Mouse (Mus musculus) stomach, embryonic 15.5 days (tissue): ENCODE measurements around the gene Gnai2. TPM values are rescaled to one million over a fixed set of nuclear protein-coding genes. Genes with fewer than 3 reads are reported as not detected.
"Not testable (repeated sequence)": the region's sequence is repeated elsewhere in the genome, so short reads cannot be mapped to it uniquely, and the experiment has no call there.

Experiments
- ATAC-seq: fragments of 200-750 bp; cut with Nextera tagmentation; 2 replicates; pipeline ENCODE4 v1.8.0; 2017; ENCODE audit warnings: low read depth, moderate number of reproducible peaks, moderate TSS enrichment; ENCODE audit not compliant: insufficient read depth, low FRiP score
- H3K27ac ChIP-seq: fragments of 300-500 bp; sonication (generic); 2 replicates; pipeline ENCODE4 v1.5.1; 2015; ENCODE audit warnings: mild to moderate bottlenecking, inconsistent platforms
- H3K27me3 ChIP-seq: fragments of 300-500 bp; sonication (generic); replicated peaks from 2 replicates; pipeline ENCODE4 v1.6.1; 2015; ENCODE audit warnings: inconsistent platforms
- H3K36me3 ChIP-seq: fragments of 300-500 bp; sonication (generic); 2 replicates; pipeline ENCODE4 v1.6.1; 2015; ENCODE audit warnings: inconsistent platforms
- H3K4me1 ChIP-seq: fragments of 300-500 bp; sonication (generic); 2 replicates; pipeline ENCODE4 v1.6.1; 2015; ENCODE audit warnings: inconsistent platforms
- H3K4me2 ChIP-seq: fragments of 300-500 bp; sonication (generic); 2 replicates; pipeline ENCODE4 v1.6.1; 2015; ENCODE audit warnings: mild to moderate bottlenecking, inconsistent platforms
- H3K4me3 ChIP-seq: fragments of 300-500 bp; sonication (generic); replicated peaks from 2 replicates; pipeline ENCODE4 v1.5.1; 2015; ENCODE audit warnings: inconsistent platforms
- H3K9ac ChIP-seq: fragments of 300-500 bp; sonication (generic); 2 replicates; pipeline ENCODE4 v1.6.1; 2015; ENCODE audit warnings: inconsistent platforms
- H3K9me3 ChIP-seq: fragments of 300-500 bp; sonication (generic); 2 replicates; pipeline ENCODE4 v1.6.1; 2016; ENCODE audit warnings: inconsistent platforms
- WGBS: fragments of 180-500 bp; shearing (Covaris S2); methylation state at CpG from one replicate; pipeline ENCODE4 v1.1.7; 2015; 5-methylcytosine and 5-hydroxymethylcytosine counted together
- polyA plus RNA-seq: library from polyadenylated mRNA; unstranded; fragments of >200 nt; fragmentation: Nextera tagmentation; extraction: Ambion mirVana; gene quantifications from 2 replicates; pipeline ENCODE4 v1.2.1, GENCODE M21; 2015

Gene Gnai2
- 355 and 371 TPM in 2 replicates for polyA plus RNA-seq

DNA sequence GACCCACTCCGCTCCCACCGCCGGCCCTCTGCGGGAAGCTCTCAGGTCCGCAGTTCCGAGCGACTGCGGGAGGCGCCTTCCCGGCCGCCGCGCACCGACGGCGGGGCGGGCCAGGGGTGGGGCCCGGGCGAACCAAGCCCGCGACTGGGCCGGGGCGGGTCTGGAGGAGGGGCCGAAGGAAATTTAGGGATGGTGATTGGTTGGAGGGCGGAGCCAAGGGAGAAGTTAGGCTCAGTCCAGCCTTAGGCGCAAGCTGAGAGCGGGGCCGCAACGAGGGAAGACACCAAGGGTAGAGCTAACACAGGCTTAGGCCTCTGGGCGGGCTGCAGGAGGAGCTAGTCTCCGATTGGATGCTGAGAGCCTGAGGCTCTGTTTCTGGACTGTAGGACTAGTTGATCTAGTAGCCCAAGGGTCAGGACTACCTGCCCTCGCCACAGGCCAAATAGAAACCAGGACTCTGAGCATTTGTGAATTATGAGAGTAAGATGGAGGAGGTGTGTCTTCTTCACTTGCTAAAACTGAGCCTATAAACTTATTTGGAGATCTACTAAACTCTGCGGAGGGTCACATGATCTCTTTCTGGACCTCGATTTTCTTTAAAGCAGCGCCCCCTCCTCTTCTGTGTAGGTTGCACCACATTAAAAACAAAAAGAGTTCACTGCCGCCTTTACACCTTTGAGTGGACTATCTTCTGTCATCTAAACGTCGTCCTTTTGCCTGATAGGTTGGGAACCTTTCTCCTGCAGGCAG lies at the start of gene Gnai2:
TSS of gene Gnai2 (minus strand) at position 89 of the 750 bp plus-strand sequence.
- Histone ChIP-seq H3K9me3 (no peaks in the 10 kb centered on the region), H3K27ac (peak within 1 kb of the TSS; percentile 88), H3K27me3 (no peaks in the 10 kb centered on the region), H3K4me2 (peak within 1 kb of the TSS; percentile 96), H3K9ac (peak within 1 kb of the TSS; percentile 97), H3K4me3 (peak within 1 kb of the TSS; percentile 86), H3K36me3 (0 out of 2 replicates have a peak, but pooled peaks cover 3% of the 10 kb centered on the region), H3K4me1 (peaks cover 34% of the 10 kb centered on the region)
- 4% methylated on average over 38 of the region's 38 CpGs for WGBS
- ATAC-seq = peak; percentile 96

DNA sequence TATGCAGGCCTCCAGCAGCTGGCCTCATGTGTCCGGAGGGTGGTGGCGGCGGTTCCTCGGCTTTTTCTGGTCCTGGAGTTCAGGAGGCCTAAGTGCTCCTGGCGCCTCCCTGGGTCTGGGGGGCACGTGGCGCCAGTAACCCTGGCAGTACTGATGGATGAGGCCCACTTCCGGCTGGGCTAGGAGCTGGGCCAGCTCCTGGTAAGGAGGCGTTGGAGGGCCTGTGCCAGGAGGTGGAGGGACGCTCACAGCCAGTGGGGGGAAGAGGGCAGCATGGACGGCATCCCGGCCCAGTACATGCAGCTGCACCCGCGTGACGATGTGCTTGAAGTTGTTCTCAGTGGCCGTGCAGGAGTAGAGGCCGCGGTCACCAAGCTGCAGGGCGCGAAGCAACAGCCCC lies 47.2 kb upstream of the Gnai2 start:
- no peaks in the 10 kb centered on the region for H3K9me3 ChIP-seq
- WGBS = 77% methylated on average over 20 of the region's 20 CpGs
- no peak overlapping the region for H3K4me3 ChIP-seq
- H3K4me2 ChIP-seq = no peak overlapping the region
- H3K27me3 ChIP-seq = peaks cover 4% of the 10 kb centered on the region
- H3K9ac ChIP-seq = no peak overlapping the region
- no peak for ATAC-seq
- no peak overlapping the region for H3K27ac ChIP-seq
- H3K4me1 ChIP-seq = peaks cover 4% of the 10 kb centered on the region; the same call in 1 of the 2 replicates
- H3K36me3 ChIP-seq = peaks cover 22% of the 10 kb centered on the region

DNA sequence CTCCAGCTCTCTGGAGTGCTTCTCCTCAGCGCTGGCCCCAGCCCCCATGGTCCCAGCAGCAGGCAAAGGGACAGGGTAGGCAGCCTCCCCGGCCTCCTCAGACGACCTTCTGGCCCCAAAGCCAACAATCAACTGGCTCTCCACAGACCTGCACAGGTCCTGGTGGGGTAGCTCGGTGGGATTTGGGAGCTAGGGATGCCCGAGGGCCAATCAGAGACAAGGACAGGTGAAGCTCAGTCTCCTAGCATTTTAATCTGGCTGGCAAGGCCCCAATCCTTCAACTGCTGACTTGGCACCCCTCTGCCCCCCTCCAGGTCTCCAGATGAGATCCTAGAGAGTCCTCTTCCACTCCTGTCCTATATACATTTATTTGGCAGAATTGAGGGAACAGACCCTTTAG lies 44.3 kb upstream of the Gnai2 start, which contains the start of gene Gnat1:
TSS of gene Gnat1 (minus strand) at position 212 of the 400 bp plus-strand sequence.
- Histone ChIP-seq H3K4me3 (no peak within 1 kb of the TSS), H3K4me2 (no peak within 1 kb of the TSS), H3K4me1 (peaks cover 14% of the 10 kb centered on the region), H3K9me3 (no peaks in the 10 kb centered on the region), H3K36me3 (peaks cover 17% of the 10 kb centered on the region), H3K27ac (no peak within 1 kb of the TSS), H3K27me3 (peaks cover 24% of the 10 kb centered on the region), H3K9ac (no peak within 1 kb of the TSS)
- ATAC-seq = no peak
- WGBS = 31% methylated on average over 5 of the region's 5 CpGs

DNA sequence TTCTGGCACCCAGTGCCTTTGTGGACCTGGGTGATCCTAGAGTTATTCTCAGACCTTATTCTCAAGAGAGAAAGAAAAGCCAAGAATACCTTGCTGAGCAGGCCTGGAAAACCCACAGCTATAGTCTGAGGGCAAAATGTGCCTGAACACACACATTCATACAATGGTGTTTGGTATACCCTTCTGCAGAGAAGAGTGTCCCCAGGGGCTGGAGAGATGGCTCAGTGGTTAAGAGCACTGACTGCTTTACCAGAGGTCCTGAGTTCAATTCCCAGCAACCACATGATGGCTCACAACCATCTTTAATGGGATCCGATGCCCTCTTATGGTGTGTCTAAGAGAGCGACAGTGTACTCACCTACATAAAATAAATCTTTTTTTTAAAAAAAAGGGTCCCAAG lies 43.7 kb upstream of the Gnai2 start:
- ATAC-seq = no peak
- Histone ChIP-seq H3K36me3 (peaks cover 11% of the 10 kb centered on the region), H3K27ac (no peak overlapping the region), H3K4me3 (no peak overlapping the region), H3K4me2 (no peak overlapping the region), H3K27me3 (peaks cover 24% of the 10 kb centered on the region), H3K9me3 (no peaks in the 10 kb centered on the region), H3K9ac (no peak overlapping the region), H3K4me1 (peaks cover 14% of the 10 kb centered on the region)
- 91% methylated on average over 2 of the region's 2 CpGs for WGBS

DNA sequence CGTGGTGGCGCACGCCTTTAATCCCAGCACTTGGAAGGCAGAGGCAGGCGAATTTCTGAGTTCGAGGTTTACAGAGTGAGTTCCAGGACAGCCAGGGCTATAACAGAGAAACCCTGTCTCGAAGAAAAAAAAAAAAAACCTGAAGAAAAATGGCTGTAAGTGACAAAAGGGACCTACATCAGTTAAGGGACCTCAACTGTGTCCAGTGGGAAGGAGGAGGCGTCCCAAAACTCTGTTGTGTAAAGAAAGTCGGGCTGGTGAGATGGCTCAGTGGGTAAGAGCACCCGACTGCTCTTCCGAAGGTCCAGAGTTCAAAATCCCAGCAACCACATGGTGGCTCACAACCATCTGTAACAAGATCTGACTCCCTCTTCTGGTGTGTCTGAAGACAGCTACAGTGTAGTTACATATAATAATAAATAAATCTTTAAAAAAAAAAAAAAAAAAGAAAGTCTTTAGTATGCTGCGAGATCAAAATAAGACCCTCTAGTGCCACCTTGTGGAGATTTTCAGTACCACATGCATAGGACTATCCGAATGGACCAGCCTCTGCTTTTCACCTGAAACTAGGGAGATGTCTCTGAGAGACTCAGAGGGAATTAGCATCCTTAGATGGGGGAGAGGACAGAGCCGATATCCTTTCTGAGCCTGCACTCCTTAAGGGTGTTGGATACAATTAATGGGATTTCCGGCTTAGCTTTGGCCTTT lies 42.8 kb upstream of the Gnai2 start:
- Histone ChIP-seq H3K27me3 (peaks cover 24% of the 10 kb centered on the region), H3K4me1 (peaks cover 14% of the 10 kb centered on the region)
- H3K4me2 ChIP-seq, H3K9me3 ChIP-seq, H3K27ac ChIP-seq, ATAC-seq, H3K9ac ChIP-seq, H3K36me3 ChIP-seq, H3K4me3 ChIP-seq: not testable (repeated sequence)
- 38% methylated on average over 14 of the region's 14 CpGs for WGBS

DNA sequence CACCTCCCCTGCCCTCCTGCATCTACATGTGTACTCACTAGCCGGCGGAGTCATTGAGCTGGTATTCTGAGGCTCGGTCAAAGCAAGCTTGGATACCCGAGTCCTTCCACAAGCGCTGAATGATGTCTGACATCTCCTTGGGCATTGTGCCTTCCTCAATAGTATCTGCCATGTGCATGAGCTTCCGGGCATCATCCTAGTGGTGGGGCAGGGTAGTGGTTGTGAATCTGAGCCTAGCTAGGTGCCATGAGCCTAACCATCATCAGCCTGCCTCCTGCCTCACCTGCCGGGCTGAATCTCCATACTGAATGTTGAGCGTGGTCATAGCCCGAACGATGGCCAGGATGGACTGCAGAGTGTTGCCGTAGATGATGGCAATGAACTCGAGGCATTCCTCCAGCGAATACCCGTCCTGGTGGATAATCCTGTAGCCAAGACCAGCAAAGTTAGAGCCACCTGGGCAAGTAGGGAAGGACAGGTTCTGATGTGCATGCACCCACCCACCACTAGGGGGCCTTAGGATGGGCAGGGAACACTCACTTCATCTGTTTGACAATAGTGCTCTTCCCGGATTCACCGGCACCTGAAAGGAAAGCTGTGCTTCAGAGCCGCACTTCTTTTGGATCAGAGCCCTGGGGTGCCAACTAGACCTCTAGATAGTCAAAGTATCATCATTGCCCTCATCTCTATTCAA lies 42.1 kb upstream of the Gnai2 start:
- H3K27ac ChIP-seq = no peak overlapping the region
- WGBS = 20% methylated on average over 17 of the region's 17 CpGs
- H3K4me2 ChIP-seq = no peak overlapping the region
- no peak overlapping the region for H3K9ac ChIP-seq
- no peak overlapping the region for H3K4me3 ChIP-seq
- H3K27me3 ChIP-seq = peaks cover 24% of the 10 kb centered on the region
- peaks cover 14% of the 10 kb centered on the region for H3K4me1 ChIP-seq
- no peaks in the 10 kb centered on the region; the same call in 1 of the 2 replicates for H3K36me3 ChIP-seq
- no peak for ATAC-seq
- H3K9me3 ChIP-seq = no peaks in the 10 kb centered on the region

DNA sequence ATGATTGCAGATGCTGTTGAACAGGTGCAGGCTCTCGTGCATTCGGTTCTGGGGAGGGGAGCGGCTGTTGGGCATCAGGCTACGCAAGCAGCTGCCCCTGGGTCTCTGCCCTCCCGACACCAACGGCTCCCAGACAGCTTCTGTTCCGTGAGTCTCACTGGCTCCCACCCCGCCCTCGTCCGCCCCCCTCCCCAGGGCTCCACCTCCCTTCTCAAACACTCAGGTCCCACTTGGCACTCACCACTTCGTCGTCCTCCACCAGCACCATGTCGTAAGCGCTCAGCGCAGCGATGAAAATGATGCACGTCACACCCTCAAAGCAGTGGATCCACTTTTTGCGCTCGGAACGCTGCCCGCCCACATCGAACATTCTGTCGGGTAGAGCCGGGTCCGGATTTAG lies 41.1 kb upstream of the Gnai2 start:
- Histone ChIP-seq H3K9me3 (no peaks in the 10 kb centered on the region), H3K27ac (no peak overlapping the region), H3K36me3 (no peaks in the 10 kb centered on the region), H3K27me3 (peaks cover 24% of the 10 kb centered on the region), H3K4me1 (peaks cover 14% of the 10 kb centered on the region), H3K4me2 (peak overlapping the region; percentile 68), H3K9ac (no peak overlapping the region), H3K4me3 (peak overlapping the region; percentile 29)
- 2% methylated on average over 23 of the region's 25 CpGs for WGBS
- no peak for ATAC-seq

DNA sequence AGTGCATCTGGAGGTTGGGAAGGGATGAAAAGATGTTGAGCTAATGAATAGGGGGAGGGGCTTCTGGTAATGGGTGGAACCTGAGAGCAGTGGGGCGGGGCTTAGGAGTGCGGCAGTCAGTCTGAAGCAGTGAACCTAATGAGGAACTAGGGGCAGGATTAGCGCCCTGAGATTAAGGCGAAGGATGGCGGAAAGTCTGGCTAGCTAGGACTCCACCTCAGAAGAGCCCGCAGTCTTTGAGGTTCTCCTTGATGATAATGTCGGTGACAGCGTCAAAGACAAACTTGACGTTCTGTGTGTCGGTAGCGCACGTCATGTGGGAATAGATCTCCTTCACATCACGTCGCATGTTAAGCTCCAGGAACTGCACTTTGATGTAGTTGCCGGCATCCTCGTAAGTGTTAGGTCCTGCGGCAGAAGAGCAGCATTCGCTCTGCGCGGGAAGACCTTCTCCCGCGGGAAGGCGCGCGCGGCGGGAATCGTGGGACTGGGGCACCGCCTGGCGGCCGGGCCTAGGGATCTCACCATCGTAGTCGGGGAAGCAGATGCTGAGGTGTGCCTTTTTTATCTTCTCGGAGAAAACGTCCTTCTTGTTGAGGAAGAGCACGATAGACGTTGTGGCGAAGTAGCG lies 40.6 kb upstream of the Gnai2 start:
- ATAC-seq = peak; percentile 56
- peaks cover 14% of the 10 kb centered on the region for H3K4me1 ChIP-seq
- H3K9ac ChIP-seq = no peak overlapping the region
- H3K27ac ChIP-seq = no peak overlapping the region
- peaks cover 24% of the 10 kb centered on the region for H3K27me3 ChIP-seq
- H3K36me3 ChIP-seq = no peaks in the 10 kb centered on the region
- no peaks in the 10 kb centered on the region for H3K9me3 ChIP-seq
- peak overlapping the region; percentile 29 for H3K4me3 ChIP-seq
- WGBS = under 1% methylated on average over 39 of the region's 39 CpGs
- H3K4me2 ChIP-seq = peak overlapping the region; percentile 68

DNA sequence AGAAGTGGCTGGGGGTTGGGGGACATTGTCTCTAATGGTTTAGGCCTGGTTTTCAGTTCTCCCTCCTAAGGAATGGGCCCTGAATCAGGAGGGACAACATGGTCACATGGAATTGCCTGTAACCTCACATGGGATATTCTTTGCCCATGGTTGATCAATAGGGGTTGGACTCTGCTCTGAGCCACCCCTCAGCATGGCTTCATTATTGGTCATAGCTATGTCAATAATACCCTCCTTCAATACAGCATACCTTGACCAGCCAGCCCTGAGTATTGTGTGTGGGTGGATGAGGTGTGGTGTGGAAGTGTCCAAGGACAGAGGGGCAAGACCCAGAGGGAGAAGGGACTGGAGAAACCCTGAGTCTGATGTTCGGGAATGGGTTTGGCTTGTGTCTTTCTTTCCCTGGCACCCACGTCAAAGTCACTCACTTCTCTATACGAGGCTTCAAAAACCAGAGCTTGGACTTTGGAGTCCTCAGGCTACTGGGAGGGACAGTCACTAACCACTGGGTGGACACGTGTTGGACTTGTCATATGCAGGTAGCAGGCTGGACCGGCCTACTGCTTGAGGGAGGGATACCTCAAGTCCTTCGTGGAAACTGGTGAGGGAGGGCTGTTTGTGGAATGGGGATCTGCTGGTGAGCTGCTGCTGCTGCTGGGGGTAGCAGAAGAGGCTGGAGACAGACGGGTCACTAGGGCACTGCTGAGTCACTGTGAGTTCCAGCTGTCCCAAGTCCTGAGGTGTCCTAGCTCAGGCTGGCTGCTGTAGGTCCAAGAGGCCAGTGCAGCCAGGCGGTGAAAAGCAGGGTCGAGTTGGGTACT lies 39.7 kb upstream of the Gnai2 start:
- Histone ChIP-seq H3K4me2 (no peak overlapping the region), H3K4me1 (peaks cover 14% of the 10 kb centered on the region), H3K27me3 (peaks cover 24% of the 10 kb centered on the region), H3K9me3 (no peaks in the 10 kb centered on the region), H3K36me3 (no peaks in the 10 kb centered on the region), H3K9ac (no peak overlapping the region), H3K27ac (no peak overlapping the region), H3K4me3 (no peak overlapping the region)
- WGBS = 62% methylated on average over 9 of the region's 9 CpGs
- ATAC-seq = no peak

DNA sequence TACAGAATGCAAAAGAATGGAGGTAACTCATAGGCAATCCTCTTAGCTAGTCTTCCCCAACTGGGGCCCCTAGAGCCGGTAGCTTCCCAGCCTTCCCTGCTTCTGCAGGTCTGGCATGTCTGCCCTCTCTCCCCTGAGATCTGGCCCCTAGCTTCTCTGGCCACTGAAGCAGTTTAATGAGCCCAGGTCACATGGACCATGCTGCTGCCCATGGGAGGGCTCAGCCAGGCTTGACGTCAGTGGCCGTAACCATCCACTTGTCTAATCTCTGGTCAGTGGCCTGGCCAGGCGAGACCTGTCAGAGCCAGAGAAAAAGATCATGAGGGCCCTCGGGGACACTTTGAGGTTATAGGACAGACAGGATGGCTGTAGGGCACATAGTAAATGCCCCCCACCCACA lies 35.1 kb upstream of the Gnai2 start:
- peaks cover 16% of the 10 kb centered on the region for H3K4me1 ChIP-seq
- 70% methylated on average over 5 of the region's 5 CpGs for WGBS
- no peak overlapping the region for H3K4me3 ChIP-seq
- H3K9me3 ChIP-seq = no peaks in the 10 kb centered on the region
- H3K4me2 ChIP-seq = no peak overlapping the region
- H3K36me3 ChIP-seq = no peaks in the 10 kb centered on the region
- no peak overlapping the region for H3K9ac ChIP-seq
- peaks cover 18% of the 10 kb centered on the region for H3K27me3 ChIP-seq
- ATAC-seq = no peak
- H3K27ac ChIP-seq = no peak overlapping the region

DNA sequence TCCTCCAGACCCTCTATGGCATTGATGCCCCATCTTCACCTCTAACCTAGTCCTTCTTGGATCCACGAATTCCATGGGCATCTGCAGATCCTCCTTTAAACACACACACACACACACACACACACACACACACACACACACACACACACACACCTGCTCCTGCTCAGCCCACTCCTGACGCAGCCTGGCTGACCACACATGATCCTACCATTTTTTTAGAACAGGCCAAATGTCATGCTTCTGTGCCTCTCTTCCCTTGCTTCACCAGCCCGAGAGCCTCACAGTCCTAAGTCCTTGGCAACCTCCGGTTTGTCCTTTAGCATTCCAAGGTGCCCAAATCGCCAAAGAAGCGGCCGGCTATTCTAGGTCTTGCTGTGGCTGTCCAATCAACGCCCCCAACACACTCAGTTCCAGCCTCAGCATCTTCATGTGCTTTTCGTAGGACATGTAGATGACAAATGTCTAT lies 34.3 kb upstream of the Gnai2 start, which contains the start of gene Slc38a3:
TSS of gene Slc38a3 (minus strand) at position 51 of the 466 bp plus-strand sequence.
- Histone ChIP-seq H3K4me3 (no peak within 1 kb of the TSS), H3K9ac (no peak within 1 kb of the TSS), H3K27ac (peak within 1 kb of the TSS; percentile 49; the same call in 1 of the 2 replicates), H3K27me3 (peaks cover 14% of the 10 kb centered on the region), H3K4me2 (peak within 1 kb of the TSS; percentile 92), H3K36me3 (no peaks in the 10 kb centered on the region), H3K4me1 (peaks cover 16% of the 10 kb centered on the region), H3K9me3 (no peaks in the 10 kb centered on the region)
- WGBS = 81% methylated on average over 9 of the region's 9 CpGs
- ATAC-seq = no peak
